Mouse (Mus musculus) midbrain, embryonic 14.5 days (tissue): ENCODE data around the gene Cth. TPM values are rescaled to one million over a fixed set of nuclear protein-coding genes. Genes with fewer than 3 reads are reported as not detected.
A peak's percentile ranks its signal among the peaks of the same experiment; 100 is the strongest.

Experiments used
- ATAC-seq: fragments of 200-750 bp; cut with Nextera tagmentation; 2 replicates; pipeline ENCODE4 v1.8.0; 2017; ENCODE audit warnings: moderate number of reproducible peaks, moderate library complexity; ENCODE audit not compliant: low FRiP score, low TSS enrichment
- DNase-seq: peaks from one replicate; pipeline ENCODE4 v3.0.0-alpha.2; 2015
- H3K27ac ChIP-seq: fragments of 300-500 bp; sonication (generic); replicated peaks from 2 replicates; pipeline ENCODE4 v1.5.1; 2014; ENCODE audit warnings: mild to moderate bottlenecking, low read depth, low read length, moderate library complexity
- H3K27me3 ChIP-seq: fragments of 300-500 bp; sonication (generic); 2 replicates; pipeline ENCODE4 v1.6.1; 2014; ENCODE audit warnings: low read length, control low read depth, mixed read lengths; ENCODE audit not compliant: control insufficient read depth, insufficient read depth
- H3K36me3 ChIP-seq: fragments of 300-500 bp; sonication (generic); 2 replicates; pipeline ENCODE4 v1.6.1; 2014; ENCODE audit warnings: low read length, control low read depth; ENCODE audit not compliant: control insufficient read depth, insufficient read depth
- H3K4me1 ChIP-seq: fragments of 300-500 bp; sonication (generic); 2 replicates; pipeline ENCODE4 v1.6.1; 2014; ENCODE audit warnings: mild to moderate bottlenecking, antibody characterized with exemption, low read length, control low read depth; ENCODE audit not compliant: control insufficient read depth, insufficient read depth
- H3K4me2 ChIP-seq: fragments of 300-500 bp; sonication (generic); 2 replicates; pipeline ENCODE4 v1.6.1; 2014; ENCODE audit warnings: mild to moderate bottlenecking, low read length, moderate library complexity
- H3K4me3 ChIP-seq: fragments of 300-500 bp; sonication (generic); replicated peaks from 2 replicates; pipeline ENCODE4 v1.5.1; 2014; ENCODE audit warnings: low read depth, low read length
- H3K9ac ChIP-seq: fragments of 300-500 bp; sonication (generic); replicated peaks from 2 replicates; pipeline ENCODE4 v1.6.1; 2014; ENCODE audit warnings: mild to moderate bottlenecking, low read length, moderate library complexity
- H3K9me3 ChIP-seq: fragments of 300-500 bp; sonication (generic); 2 replicates; pipeline ENCODE4 v1.6.1; 2016; ENCODE audit warnings: low read length, control low read depth, mixed read lengths; ENCODE audit not compliant: control insufficient read depth
- WGBS: fragments of 180-500 bp; shearing (Covaris S2); extraction: QIAGEN DNeasy Blood & Tissue Kit; methylation state at CpG from one replicate; pipeline ENCODE4 v1.1.7; 2014; 5-methylcytosine and 5-hydroxymethylcytosine counted together
- polyA plus RNA-seq: library from polyadenylated mRNA; unstranded; fragments of >200 nt; fragmentation: Nextera tagmentation; extraction: Ambion mirVana; gene quantifications from 2 replicates; pipeline ENCODE4 v1.2.1, GENCODE M21; 2014

The Cth gene
- 2.0 and 3.4 TPM in 2 replicates for polyA plus RNA-seq

- DNase-seq (peak; percentile 89), ATAC-seq (peak; percentile 99)
- Histone ChIP-seq H3K27ac (no peak within 1 kb of the TSS), H3K4me2 (peak within 1 kb of the TSS; percentile 74), H3K27me3 (no peaks in the 10 kb centered on the region), H3K9me3 (no peaks in the 10 kb centered on the region), H3K4me1 (no peaks in the 10 kb centered on the region), H3K4me3 (peak within 1 kb of the TSS; percentile 51), H3K9ac (peak within 1 kb of the TSS; percentile 47), H3K36me3 (no peaks in the 10 kb centered on the region)
- WGBS, result under 1% methylated on average over 30 of the region's 30 CpGs
Measured at GRCm38 (mm10) chr3:157924692-157925328, at the start of gene Cth. Gene Cth, minus strand, starts transcription at chr3:157925077.

DNA sequence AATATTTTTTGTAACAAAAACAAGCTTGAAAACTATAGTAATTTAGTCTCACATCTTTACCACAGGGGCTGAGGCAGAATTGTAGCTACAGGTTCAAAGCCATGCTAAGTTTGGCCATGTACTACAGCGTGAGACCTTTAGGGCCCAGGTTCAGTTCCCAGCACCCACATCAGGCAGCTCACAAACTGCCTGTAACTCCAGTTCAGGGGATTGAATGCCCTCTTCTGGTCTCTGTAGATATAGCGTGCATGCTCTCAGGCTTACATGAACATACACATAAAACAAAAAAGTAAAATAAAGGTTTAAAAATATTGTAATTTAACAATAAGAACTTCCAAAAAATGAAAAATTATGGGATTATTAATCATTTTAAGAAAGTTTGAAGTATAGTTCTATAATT is 48.4 kb upstream of the Cth start:
- Histone ChIP-seq H3K4me2 (no peak overlapping the region), H3K36me3 (0 out of 2 replicates have a peak, but pooled peaks cover 3% of the 10 kb centered on the region), H3K4me1 (no peaks in the 10 kb centered on the region), H3K27ac (no peak overlapping the region), H3K4me3 (no peak overlapping the region), H3K9ac (no peak overlapping the region), H3K9me3 (no peaks in the 10 kb centered on the region), H3K27me3 (no peaks in the 10 kb centered on the region)
- no peak for ATAC-seq
- no peak for DNase-seq
- 99% methylated on average over 2 of the region's 2 CpGs for WGBS

GRCm38 (mm10) chr3:157971151-157971550 is 46.3 kb upstream of the Cth start:
- ATAC-seq (no peak), DNase-seq (no peak)
- 96% methylated on average over 2 of the region's 2 CpGs for whole genome bisulfite sequencing
- Histone ChIP-seq H3K9me3 (no peaks in the 10 kb centered on the region), H3K4me2 (no peak overlapping the region), H3K4me3 (no peak overlapping the region), H3K27me3 (no peaks in the 10 kb centered on the region), H3K9ac (no peak overlapping the region), H3K36me3 (0 out of 2 replicates have a peak, but pooled peaks cover 3% of the 10 kb centered on the region), H3K4me1 (no peaks in the 10 kb centered on the region), H3K27ac (no peak overlapping the region)

GRCm38 (mm10) chr3:157957320-157957719 is 32.4 kb upstream of the Cth start:
- Histone ChIP-seq H3K9ac (no peak overlapping the region), H3K4me3 (no peak overlapping the region), H3K9me3 (no peaks in the 10 kb centered on the region), H3K36me3 (peaks cover 6% of the 10 kb centered on the region), H3K27me3 (no peaks in the 10 kb centered on the region), H3K4me2 (no peak overlapping the region), H3K27ac (no peak overlapping the region), H3K4me1 (no peaks in the 10 kb centered on the region)
- ATAC-seq, result no peak
- DNase-seq, result no peak

DNA sequence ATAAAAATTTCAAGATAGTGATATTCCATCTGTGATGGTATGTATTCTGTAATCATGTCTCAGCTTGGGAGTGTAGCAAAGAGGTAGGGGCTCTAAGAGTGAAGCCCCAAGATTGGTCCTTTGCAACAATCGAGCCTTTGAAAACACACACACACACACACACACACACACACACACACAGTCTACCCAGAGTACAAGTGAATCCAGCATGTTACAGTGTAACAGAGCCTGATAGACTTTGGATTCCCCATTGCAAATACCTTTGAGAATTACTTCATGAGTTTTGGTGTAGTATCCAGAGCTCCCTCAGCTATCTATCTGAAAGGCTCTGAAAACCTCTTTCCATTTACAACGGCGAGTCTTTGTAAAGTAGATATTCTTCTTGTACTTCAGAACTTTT is 31.3 kb upstream of the Cth start:
- no peaks in the 10 kb centered on the region for H3K27me3 ChIP-seq
- no peak overlapping the region for H3K9ac ChIP-seq
- no peak overlapping the region for H3K27ac ChIP-seq
- ATAC-seq (no peak), DNase-seq (no peak)
- H3K4me3 ChIP-seq, result no peak overlapping the region
- no peaks in the 10 kb centered on the region for H3K9me3 ChIP-seq
- H3K4me2 ChIP-seq, result no peak overlapping the region
- H3K36me3 ChIP-seq, result 0 out of 2 replicates have a peak, but pooled peaks cover under 1% of the 10 kb centered on the region
- WGBS, result 92% methylated on average over 3 of the region's 3 CpGs
- H3K4me1 ChIP-seq, result no peaks in the 10 kb centered on the region

GRCm38 (mm10) chr3:157955466-157955865 is 30.6 kb upstream of the Cth start:
- Histone ChIP-seq H3K9ac (no peak overlapping the region), H3K9me3 (no peaks in the 10 kb centered on the region), H3K27ac (no peak overlapping the region), H3K4me1 (no peaks in the 10 kb centered on the region), H3K36me3 (no peaks in the 10 kb centered on the region), H3K4me3 (no peak overlapping the region), H3K27me3 (no peaks in the 10 kb centered on the region), H3K4me2 (no peak overlapping the region)
- 84% methylated on average over 2 of the region's 2 CpGs for WGBS
- DNase-seq (no peak), ATAC-seq (no peak)

DNA sequence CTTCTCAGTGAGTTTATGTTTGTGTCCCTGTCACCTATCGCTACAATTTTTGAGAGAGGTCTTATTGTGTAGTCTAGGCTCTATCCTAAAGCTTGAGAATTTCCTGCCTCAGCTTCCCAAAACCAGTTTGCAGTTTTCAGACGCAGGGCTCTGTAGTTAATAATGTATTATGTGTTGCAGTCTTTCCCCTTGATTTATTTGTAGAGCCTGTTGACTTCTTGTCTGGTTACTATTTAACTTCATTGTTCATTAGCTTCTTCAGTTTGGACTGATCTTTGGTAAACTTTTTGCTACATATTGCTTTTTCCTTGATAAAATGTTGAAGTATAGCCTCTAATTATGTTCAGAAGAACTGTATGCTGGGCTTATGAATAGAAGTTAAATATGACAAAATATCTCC is 27.8 kb upstream of the Cth start:
- DNase-seq (no peak), ATAC-seq (no peak)
- Histone ChIP-seq H3K4me3 (no peak overlapping the region), H3K27ac (no peak overlapping the region), H3K4me2 (no peak overlapping the region), H3K4me1 (peaks cover 16% of the 10 kb centered on the region), H3K27me3 (no peaks in the 10 kb centered on the region), H3K9me3 (no peaks in the 10 kb centered on the region), H3K36me3 (no peaks in the 10 kb centered on the region), H3K9ac (no peak overlapping the region)
- WGBS, result 90% methylated on average over 2 of the region's 2 CpGs

DNA sequence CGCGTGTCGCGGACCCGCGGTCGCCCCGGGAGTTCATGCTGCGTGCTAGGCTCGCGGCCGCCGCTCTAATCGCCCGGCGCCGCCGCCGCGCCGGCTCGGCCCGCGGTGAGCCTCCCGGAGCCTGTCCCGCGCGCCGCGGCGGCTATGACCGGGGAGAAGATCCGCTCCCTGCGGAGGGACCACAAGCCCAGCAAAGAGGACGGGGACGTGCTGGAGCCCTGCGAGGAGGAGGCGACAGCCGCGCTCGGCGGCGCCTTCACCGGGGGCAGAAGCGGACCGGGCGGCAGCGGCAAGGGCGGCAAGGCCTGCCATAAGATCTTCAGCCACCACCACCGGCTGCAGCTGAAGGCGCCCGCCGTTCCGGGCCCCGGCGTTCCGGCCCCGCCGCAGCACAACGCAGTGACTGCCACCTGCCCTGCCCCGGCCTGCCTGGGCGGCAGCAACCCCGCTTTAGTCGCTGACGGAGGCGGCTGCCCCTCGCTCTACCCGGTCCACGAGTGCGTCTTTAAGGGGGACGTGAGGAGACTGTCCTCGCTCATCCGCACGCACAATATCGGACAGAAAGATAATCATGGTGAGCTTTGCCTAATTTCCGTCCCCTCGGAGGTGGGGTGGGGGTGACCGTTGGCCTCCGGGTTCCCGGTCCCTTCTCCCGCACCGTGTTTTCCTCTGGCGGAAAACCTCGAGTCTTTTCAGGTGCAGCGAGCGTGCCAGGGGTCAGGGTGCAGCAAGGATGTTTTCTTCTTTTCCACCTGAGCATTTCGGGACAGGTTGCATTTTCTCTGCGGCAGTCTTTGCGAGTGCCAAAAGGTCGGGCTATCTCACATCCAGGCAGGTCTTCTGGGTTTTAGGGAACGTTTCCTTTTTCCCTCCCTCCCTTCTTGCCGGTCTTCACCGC is 22.8 kb upstream of the Cth start:
- peak; percentile 77 for ATAC-seq
- peak overlapping the region; percentile 99 for H3K27ac ChIP-seq
- under 1% methylated on average over 93 of the region's 93 CpGs for WGBS

More for the DNA sequence above, 22.8 kb upstream of the Cth start:
- Histone ChIP-seq H3K27me3 (no peaks in the 10 kb centered on the region), H3K4me1 (peaks cover 22% of the 10 kb centered on the region), H3K4me2 (peak overlapping the region; percentile 95), H3K9me3 (no peaks in the 10 kb centered on the region), H3K9ac (peak overlapping the region; percentile 96), H3K4me3 (peak overlapping the region; percentile 99), H3K36me3 (no peaks in the 10 kb centered on the region)
- DNase-seq, result peak; percentile 47
